Mouse (Mus musculus) C2C12 (cell line): Measurements from ENCODE around the gene Myo15. TPM values are rescaled to one million over a fixed set of nuclear protein-coding genes. Genes with fewer than 3 reads are reported as not detected.
"Not testable (repeated sequence)": the region's sequence is repeated elsewhere in the genome, so short reads cannot be mapped to it uniquely, and the experiment has no call there.

ENCODE experiments used
- H3K27me3 ChIP-seq: one replicate; pipeline ENCODE4 v1.6.1; 2011; ENCODE audit not compliant: control insufficient read depth, insufficient read depth, insufficient read length
- H3K36me3 ChIP-seq: one replicate; pipeline ENCODE4 v1.6.1; 2011; ENCODE audit not compliant: control insufficient read depth, insufficient read depth
- H3K4me3 ChIP-seq: one replicate; pipeline ENCODE4 v1.5.1; 2011; ENCODE audit warnings: mild to moderate bottlenecking, control low read depth; ENCODE audit not compliant: poor library complexity, insufficient read depth, severe bottlenecking
- H3K79me2 ChIP-seq: one replicate; pipeline ENCODE4 v1.6.1; 2011; ENCODE audit not compliant: control insufficient read depth, insufficient read depth
- H3K79me3 ChIP-seq: one replicate; pipeline ENCODE4 v1.6.1; 2011; ENCODE audit warnings: low read depth, control low read depth
- H3ac ChIP-seq: one replicate; pipeline ENCODE3; 2011; ENCODE audit warnings: low read depth; ENCODE audit not compliant: control insufficient read depth, insufficient read length
- CEBPB ChIP-seq: IDR thresholded peaks from one replicate; pipeline ENCODE4 v1.6.1; 2011; ENCODE audit warnings: low read depth, mild to moderate bottlenecking, control low read depth, moderate library complexity
- CTCF ChIP-seq: IDR thresholded peaks from one replicate; pipeline ENCODE4 v1.5.1; 2011; ENCODE audit not compliant: control insufficient read depth, insufficient read depth, insufficient read length
- FOSL1 ChIP-seq: IDR thresholded peaks from one replicate; pipeline ENCODE4 v1.8.0; 2011; ENCODE audit warnings: mild to moderate bottlenecking, low read length; ENCODE audit not compliant: poor library complexity, insufficient read depth, severe bottlenecking
- MAX ChIP-seq: IDR thresholded peaks from one replicate; pipeline ENCODE4 v1.6.1; 2011; ENCODE audit warnings: mild to moderate bottlenecking, control low read depth
- MYOD1 ChIP-seq: IDR thresholded peaks from one replicate; pipeline ENCODE4 v1.6.1; 2011; ENCODE audit warnings: low read depth; ENCODE audit not compliant: control insufficient read depth, insufficient read length
- MYOG ChIP-seq: IDR thresholded peaks from one replicate; pipeline ENCODE4 v1.6.1; 2011; ENCODE audit not compliant: control insufficient read depth, insufficient read length; ENCODE audit errors: extremely low read depth
- USF1 ChIP-seq: IDR thresholded peaks from one replicate; pipeline ENCODE4 v1.6.1; 2011; ENCODE audit warnings: low read depth, mild to moderate bottlenecking, control low read depth, moderate library complexity
- polyA plus RNA-seq: library from polyadenylated mRNA; unstranded; fragments of >200 nt; fragmentation: generic; extraction: Trizol; gene quantifications from one replicate; pipeline ENCODE4 v1.2.1, GENCODE M21; 2012; ENCODE audit warnings: missing spikeins

The Myo15 gene
- polyA plus RNA-seq, 1 experiment, result not detected

DNA sequence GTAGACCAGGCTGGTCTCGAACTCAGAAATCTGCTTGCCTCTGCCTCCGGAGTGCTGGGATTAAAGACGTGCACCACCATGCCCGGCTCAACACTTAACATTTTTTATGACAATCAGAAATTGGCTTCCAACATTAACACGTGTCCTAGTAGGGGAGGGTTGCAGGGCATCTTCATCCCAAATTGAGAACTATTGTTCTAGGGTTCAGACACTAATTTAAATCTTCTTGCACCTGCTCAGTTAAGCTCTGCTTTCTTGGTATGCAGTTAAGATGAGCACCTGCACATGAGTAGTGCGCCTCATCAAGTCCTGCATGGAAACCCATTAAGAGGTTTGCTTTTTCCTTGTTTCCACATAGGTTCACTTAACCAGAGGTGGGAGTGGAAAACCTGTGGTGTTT is 72.7 kb downstream of the Myo15 start:
- TF ChIP-seq MYOD1 (no peak), MAX (no peak), FOSL1 (no peak), MYOG (no peak), CEBPB (no peak), USF1 (no peak), CTCF (no peak)
- peaks cover 69% of the 10 kb centered on the region for H3K36me3 ChIP-seq

DNA sequence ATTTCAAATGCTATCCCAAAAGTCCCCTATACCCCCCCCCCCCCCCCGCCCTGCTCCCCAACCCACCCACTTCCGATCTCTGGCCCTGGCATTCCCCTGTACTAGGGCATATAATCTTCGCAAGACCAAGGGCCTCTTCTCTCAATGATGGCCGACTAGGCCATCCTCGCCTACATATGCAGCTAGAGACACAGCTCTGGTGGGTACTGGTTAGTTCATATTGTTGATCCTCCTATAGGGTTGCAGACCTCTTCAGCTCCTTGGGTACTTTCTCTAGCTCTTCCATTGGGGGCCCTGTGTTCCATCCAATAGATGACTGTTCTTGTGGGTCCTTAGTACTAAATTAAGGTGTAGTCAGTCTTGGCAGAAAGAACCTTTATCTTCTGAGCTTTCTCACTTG is 74.1 kb downstream of the Myo15 start:
- Histone ChIP-seq H3K36me3 (peaks cover 83% of the 10 kb centered on the region), H3K79me3 (peaks cover 94% of the 10 kb centered on the region)

More for the DNA sequence above, 72.7 kb downstream of the Myo15 start:
- Histone ChIP-seq H3K4me3 (no peak overlapping the region), H3K79me3 (peaks cover 84% of the 10 kb centered on the region), H3ac (no peak overlapping the region), H3K79me2 (peaks cover 90% of the 10 kb centered on the region), H3K27me3 (no peaks in the 10 kb centered on the region)

GRCm38 (mm10) chr11:60545433-60545832 is 76.3 kb downstream of the Myo15 start:
- Histone ChIP-seq H3K79me3 (peaks cover 88% of the 10 kb centered on the region), H3K36me3 (peaks cover 93% of the 10 kb centered on the region), H3ac (no peak overlapping the region), H3K4me3 (no peak overlapping the region), H3K79me2 (peaks cover 97% of the 10 kb centered on the region), H3K27me3 (no peaks in the 10 kb centered on the region)
- no peak for TF ChIP-seq USF1
- TF ChIP-seq CEBPB, result no peak
- no peak for TF ChIP-seq FOSL1
- no peak for TF ChIP-seq CTCF
- no peak for TF ChIP-seq MYOD1
- TF ChIP-seq MAX, result no peak
- TF ChIP-seq MYOG, result no peak

More for the DNA sequence above, 74.1 kb downstream of the Myo15 start:
- H3K27me3 ChIP-seq, H3K4me3 ChIP-seq, H3ac ChIP-seq: not testable (repeated sequence)
- peaks cover 100% of the 10 kb centered on the region for H3K79me2 ChIP-seq

- Histone ChIP-seq H3ac (no peak overlapping the region), H3K36me3 (peaks cover 97% of the 10 kb centered on the region), H3K79me3 (peaks cover 78% of the 10 kb centered on the region), H3K79me2 (peaks cover 95% of the 10 kb centered on the region), H3K27me3 (no peaks in the 10 kb centered on the region), H3K4me3 (no peak overlapping the region)
- TF ChIP-seq MAX, result no peak
- no peak for TF ChIP-seq FOSL1
- TF ChIP-seq USF1, result no peak
- no peak for TF ChIP-seq MYOG
- no peak for TF ChIP-seq MYOD1
- no peak for TF ChIP-seq CEBPB
- no peak for TF ChIP-seq CTCF
Measured at GRCm38 (mm10) chr11:60548112-60548511, 79.0 kb downstream of the Myo15 start.

DNA sequence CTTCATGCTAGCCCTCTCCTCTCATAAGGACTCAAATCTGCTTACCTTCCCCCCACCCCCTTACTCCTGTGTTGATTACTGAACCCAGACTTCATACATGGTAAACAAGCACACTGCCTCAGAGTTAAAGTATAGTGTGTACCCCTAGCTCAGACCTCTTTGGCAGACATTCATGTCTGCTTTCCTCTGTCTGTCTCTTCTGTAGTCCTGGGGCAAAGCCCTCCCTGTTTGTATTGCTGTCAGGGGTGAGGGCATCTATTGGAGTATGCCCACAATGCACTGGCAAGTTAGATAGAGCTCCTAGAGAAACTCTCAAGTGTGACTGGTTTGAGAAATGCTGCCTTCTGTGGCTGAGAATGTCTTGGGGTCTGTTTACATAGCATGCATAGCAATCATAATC is 84.0 kb downstream of the Myo15 start:
- Histone ChIP-seq H3K79me3 (peaks cover 35% of the 10 kb centered on the region), H3K4me3 (no peak overlapping the region), H3K79me2 (peaks cover 45% of the 10 kb centered on the region), H3K27me3 (no peaks in the 10 kb centered on the region), H3K36me3 (peaks cover 88% of the 10 kb centered on the region), H3ac (no peak overlapping the region)
- no peak for TF ChIP-seq MYOG

GRCm38 (mm10) chr11:60557675-60558074 is 88.5 kb downstream of the Myo15 start:
- H3K27me3 ChIP-seq, result no peaks in the 10 kb centered on the region
- peaks cover 5% of the 10 kb centered on the region for H3K79me3 ChIP-seq
- H3K79me2 ChIP-seq, result peaks cover 2% of the 10 kb centered on the region
- H3ac ChIP-seq, result no peak overlapping the region
- TF ChIP-seq MYOG (no peak), MAX (no peak), CTCF (no peak), FOSL1 (no peak), USF1 (no peak), CEBPB (no peak), MYOD1 (no peak)
- no peak overlapping the region for H3K4me3 ChIP-seq
- H3K36me3 ChIP-seq, result peaks cover 48% of the 10 kb centered on the region

DNA sequence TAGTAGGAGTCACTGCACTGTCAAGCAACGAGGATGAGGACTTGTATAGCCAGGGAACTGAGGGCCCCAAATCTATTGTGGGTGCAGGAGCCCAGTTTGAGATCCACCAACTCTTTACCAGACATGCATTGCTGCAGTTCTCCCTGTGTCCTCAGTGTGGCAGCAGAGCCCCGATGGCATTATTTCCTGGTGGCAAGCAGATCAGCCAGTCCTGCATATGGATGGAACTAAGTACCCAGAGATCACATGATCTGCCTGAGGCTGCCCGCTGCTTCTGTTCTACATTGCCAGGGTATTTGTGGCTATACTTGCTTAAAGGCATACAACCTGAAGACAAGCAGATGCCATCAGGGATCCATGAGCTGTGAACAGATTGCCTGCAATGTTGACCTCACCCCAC is 90.2 kb downstream of the Myo15 start:
- H3K36me3 ChIP-seq, result peaks cover 31% of the 10 kb centered on the region
- no peaks in the 10 kb centered on the region for H3K27me3 ChIP-seq
- H3ac ChIP-seq, result no peak overlapping the region
- no peak overlapping the region for H3K4me3 ChIP-seq
- H3K79me2 ChIP-seq, result no peaks in the 10 kb centered on the region
- no peaks in the 10 kb centered on the region for H3K79me3 ChIP-seq
- no peak for TF ChIP-seq MYOD1
- TF ChIP-seq CEBPB, result no peak
- no peak for TF ChIP-seq FOSL1
- TF ChIP-seq USF1, result peak; percentile 44
- no peak for TF ChIP-seq MYOG
- TF ChIP-seq MAX, result no peak
- TF ChIP-seq CTCF, result peak; percentile 62

GRCm38 (mm10) chr11:60574006-60574405 is 104.9 kb downstream of the Myo15 start:
- not testable (repeated sequence) for H3K4me3 ChIP-seq, H3K36me3 ChIP-seq, H3ac ChIP-seq, H3K79me3 ChIP-seq, H3K27me3 ChIP-seq, H3K79me2 ChIP-seq
